Mouse (Mus musculus) neutrophil, adult 59 days (primary cell): ENCODE measurements around the gene Npw. TPM values are rescaled to one million over a fixed set of nuclear protein-coding genes. Genes with fewer than 3 reads are reported as not detected.

Experiments used
- total RNA-seq, 2 experiments: library from RNA; stranded (reverse); gene quantifications; 1 replicate in 1 of 2; 2 replicates in 1 of 2; pipeline ENCODE4 v1.2.4; 2023

The Npw gene
- total RNA-seq: not detected

DNA sequence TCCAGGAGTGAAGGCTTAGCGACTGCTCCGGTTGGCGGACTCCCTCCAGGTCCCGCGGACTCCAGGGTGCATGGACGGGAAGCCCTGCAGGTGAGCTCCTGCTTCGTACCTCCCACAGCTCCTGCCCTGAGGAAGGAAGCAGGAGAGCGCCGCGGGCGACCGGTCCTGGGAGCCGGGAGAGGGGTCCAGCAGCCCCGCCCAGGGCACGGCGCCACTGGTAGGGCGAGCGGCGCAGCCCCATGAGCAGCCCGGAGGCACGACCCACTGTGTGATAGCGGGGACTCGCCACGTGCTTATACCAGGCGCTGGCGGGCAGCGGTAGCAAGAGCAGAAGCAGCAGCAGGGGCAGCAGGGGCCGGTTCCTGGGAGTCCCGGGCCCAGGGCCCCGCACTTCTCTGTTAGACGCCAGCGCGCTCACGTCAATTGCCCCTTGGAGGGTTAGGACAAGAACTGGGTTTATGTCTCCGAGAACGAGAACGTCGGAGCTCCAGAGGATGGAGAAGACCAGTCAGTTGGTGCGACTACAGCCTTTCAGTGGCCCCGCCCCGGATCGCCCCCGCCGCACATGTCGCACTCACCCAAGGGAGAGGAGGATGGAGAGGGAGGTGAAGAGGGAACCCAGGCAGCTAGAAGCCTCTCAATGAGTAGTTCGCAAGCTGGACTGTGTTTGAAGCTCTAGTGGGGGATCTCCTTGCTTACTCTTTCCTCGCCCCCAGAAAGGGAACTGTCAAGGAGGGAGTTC is at the start of gene Npw:
Gene Npw, minus strand, starts transcription at position 441 of the 742 bp plus-strand sequence.

DNA sequence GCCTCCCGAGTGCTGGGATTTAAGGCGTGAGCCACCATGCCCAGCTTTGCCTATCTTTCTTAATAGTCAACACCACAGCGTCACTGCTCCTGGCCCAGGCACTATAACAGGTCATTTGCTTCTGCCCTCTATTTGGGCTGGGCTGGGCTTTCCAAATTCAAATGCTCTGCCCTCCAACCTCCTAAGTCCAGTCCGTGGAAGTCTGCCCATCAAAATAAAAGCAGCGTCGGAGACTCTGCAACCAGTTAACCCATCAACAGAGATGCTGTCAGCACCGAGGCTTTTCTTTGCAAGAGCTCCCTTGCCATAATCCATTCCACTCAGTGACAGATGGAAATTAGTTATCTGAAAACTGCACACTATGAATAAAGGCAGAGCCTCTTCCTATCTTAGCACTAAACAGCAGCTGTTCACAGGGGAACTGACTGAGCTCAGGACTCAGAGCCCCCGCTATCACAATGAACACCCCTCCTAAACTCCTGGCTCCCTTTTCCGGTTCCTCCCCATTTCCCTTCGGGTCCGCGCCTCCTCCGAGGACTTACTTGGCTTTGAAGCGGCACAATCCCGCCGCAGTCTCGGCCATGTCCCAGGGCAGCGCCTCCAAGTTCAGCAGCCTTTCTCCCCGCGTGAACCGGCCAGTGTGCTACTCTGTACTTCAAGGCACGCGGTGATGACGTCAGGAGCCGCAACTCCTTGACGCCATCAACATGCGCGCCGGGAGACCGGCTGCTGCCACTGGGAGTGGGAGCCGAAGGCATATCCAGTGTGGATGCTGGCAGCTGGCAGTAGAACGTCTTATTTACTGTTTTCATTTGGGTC is 48.9 kb upstream of the Npw start, which contains the start of gene Tbl3:
Gene Tbl3, minus strand, starts transcription at position 679 of the 819 bp plus-strand sequence.

DNA sequence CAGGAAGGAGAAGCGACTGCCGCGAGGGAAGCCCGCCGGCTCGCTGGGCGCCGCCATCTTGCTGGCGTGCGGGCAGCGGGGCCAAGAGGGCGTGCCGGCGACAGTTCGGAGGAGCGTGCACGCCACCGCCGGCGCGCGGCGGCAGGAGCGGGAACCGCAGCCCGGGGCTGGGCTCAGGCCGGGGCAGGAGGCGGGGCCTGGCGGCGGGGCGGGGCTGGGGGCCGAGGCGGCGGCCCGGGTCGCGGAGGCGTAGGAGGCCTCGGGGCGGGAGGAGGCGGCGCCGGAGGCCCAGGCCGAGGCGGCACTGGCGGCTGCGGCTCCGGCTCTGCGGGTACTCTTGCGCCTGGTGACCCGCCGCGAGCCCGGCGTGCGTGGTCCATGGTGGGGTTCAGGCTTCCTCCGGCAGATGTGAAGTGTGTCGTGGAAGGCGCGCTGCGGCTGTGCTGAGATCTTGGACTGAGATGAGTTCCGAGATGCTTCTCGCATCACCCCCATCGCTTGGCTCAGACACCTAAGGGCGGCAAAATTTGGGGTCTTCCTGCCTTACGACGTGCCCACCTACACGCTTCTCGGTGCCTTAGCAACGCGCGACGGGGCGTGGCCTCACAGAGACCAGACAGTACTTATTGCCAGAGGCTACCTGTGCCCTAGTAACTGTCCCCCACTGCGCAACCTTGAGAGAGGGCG is 37.9 kb upstream of the Npw start, which contains the start of the genes Gfer and Noxo1:
Gene Gfer, minus strand, starts transcription at position 146 of the 687 bp plus-strand sequence.
Gene Noxo1, plus strand, starts transcription at position 224 of the 687 bp plus-strand sequence.

DNA sequence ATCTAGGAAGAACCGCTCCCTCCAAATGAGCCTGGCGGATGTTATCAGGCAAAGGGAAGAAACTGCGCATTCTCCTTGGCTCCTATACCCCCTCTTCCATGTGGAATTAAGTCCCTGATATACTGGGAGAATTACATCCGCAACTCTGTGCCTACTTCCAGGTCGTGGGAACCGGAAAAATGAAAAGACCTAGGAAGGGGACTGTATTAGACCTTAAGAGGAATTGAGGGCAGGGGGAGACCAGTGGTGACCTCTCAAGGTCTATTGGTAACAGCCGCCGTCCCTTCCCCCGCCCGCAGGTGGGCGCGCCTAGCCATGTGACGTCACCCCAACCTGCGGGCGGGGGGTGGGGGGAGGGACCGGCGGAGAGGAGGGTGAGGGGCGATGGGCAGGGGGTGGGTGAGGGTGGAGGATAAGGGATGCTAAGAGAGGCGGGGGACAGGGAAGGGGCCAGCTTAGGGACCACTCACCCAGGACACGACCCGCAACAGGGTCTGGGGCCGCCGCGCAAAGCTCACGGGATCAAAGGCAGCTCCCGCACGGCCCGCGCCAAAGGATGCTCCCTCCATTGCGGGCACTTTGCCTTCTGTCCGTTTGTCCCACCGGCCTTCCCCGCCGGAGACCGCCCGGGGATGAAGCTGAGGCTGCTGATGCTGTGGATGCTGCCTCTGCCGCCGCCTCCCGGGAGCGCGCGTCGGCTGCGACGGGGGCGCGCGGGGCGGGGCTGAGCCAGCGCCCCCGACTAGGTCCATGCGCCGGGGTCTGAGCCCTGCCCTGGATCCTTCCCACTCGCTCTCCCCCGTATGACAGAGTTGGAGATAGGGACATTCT is 31.2 kb upstream of the Npw start, which contains the start of gene Syngr3:
Gene Syngr3, minus strand, starts transcription at position 705 of the 831 bp plus-strand sequence.

DNA sequence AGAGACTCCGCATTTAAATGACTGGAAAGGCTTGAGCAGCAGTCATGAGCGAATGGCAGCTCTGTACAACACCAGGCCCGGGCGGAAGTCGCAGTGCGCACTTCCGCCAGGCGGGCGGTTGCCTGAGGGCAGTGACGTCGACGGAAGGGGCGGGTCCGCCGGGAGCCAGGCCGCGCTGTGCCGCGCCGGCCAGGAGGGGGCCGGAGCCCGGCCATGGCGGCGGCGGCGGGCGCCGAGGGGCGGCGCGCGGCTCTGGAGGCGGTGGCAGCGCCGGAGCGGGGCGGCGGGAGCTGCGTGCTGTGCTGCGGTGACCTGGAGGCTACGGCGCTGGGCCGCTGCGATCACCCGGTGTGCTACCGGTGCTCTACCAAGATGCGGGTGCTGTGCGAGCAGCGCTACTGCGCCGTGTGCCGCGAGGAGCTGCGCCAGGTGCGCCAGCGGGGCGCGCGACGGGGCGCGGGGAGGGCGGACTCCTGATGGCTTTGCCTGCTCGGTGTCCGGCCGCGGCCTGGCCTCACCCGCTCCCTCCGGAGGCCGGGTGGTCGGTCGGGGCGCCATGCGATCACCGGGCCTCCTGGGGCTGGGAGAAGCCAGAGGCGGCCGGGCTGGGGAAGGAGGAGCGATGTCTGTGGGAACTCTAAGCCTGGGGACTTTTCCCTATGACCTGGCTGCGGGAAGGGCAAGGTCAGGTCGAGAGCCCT is 11.4 kb upstream of the Npw start, which contains the start of gene Zfp598:
Gene Zfp598, plus strand, starts transcription at position 143 of the 701 bp plus-strand sequence.

DNA sequence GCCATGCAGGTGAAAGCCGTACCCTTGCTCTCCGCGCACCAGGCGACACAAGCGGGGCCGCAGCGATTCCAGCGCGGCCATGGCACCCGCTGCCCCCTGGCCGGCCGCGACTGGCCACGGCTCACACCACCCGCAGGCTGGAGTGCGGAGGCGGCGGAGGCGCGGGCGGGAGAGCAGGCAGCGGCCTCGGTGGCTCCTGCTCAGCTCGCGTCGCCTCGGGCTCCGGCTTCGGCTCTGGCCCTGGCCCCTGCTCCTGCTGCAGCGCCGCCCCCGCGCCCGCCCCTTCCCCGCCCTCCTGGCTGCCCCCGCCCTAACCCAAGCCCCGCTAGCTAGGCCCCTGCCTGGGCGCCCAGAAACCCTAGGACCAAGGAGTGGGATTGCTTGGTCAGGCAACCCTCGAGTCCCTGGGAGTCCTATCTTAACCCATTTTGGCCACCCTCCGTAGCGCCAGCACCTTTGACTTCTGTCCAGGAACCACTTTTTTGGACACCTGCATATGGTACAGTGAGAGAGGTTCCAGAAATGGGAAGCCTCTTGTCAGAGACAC is 8.1 kb downstream of the Npw start, which contains the start of gene Slc9a3r2:
Gene Slc9a3r2, minus strand, starts transcription at position 258 of the 547 bp plus-strand sequence.

DNA sequence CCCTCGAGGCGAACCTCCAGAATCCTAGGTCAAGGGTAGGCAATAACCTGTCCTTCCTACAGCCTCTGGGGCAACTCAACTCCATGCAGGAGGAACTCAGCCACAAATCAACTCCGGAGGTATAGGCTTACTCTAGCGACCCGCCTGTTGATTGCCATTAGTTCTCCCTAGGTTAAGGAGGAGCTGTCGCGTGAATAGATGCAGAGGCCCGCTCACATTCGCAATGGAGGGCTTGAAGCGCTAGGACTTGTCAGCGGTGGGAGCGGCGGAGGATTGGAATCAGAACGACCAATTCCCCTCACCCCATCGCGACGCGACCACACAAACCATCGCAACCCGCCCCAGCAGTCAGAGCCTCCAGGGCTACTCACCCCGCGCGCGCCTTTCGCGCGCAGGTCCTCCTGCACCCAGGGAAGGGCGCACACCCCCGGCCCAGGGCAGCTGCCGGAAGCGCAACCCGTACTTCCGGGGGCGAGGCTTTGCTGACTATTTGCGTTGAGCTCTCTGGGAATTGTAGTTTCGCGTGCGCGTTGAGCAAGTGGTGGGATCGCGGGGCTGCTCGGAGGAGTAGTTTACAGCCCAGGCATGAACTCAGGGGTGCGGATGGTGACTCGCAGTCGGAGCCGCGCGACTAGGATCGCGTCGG is 26.0 kb downstream of the Npw start, which contains the start of the genes Tsc2 and Nthl1:
Gene Tsc2, minus strand, starts transcription at position 464 of the 646 bp plus-strand sequence.
Gene Nthl1, plus strand, starts transcription at position 514 of the 646 bp plus-strand sequence.

Other genes starting within 250 kb of the Npw start
- 10 to 100 TPM; 61.6 to 70.5 TPM for gene Rnps1, start 243.9 kb downstream of the Npw start, total RNA-seq
- gene Eci1, start 231.8 kb downstream of the Npw start, total RNA-seq: 10 to 100 TPM; 11.5 to 14.1 TPM
- 1 to 10 TPM; 2.0 to 2.3 TPM for gene Dnase1l2, start 215.4 kb downstream of the Npw start, total RNA-seq
- gene E4f1, start 188.1 kb downstream of the Npw start, total RNA-seq: 10 to 100 TPM; 31.8 to 42.2 TPM
- gene Pgp, start 188.1 kb downstream of the Npw start, total RNA-seq: 10 to 100 TPM; 24.7 to 26.6 TPM
- gene Bricd5, start 184.6 kb downstream of the Npw start, total RNA-seq: not detected
- 10 to 100 TPM; 42.8 to 46.1 TPM for gene Mlst8, start 179.4 kb downstream of the Npw start, total RNA-seq
- not detected for gene Caskin1, start 169.9 kb downstream of the Npw start, total RNA-seq
- 100 to 1,000 TPM; 132 to 134 TPM for gene Traf7, start 130.5 kb downstream of the Npw start, total RNA-seq
- 1 to 10 TPM in 1 of 2 experiments, under 1 TPM in 1; 0.95 to 1.1 TPM for gene Rab26, start 124.2 kb downstream of the Npw start, total RNA-seq
- gene Pkd1, start 108.6 kb downstream of the Npw start, total RNA-seq: 10 to 100 TPM; 16.1 to 22.7 TPM
- 10 to 100 TPM; 54.4 to 55.6 TPM for gene Tsc2, start 25.8 kb downstream of the Npw start, total RNA-seq
- gene Nthl1, start 25.8 kb downstream of the Npw start, total RNA-seq: 1 to 10 TPM; 1.3 to 2.5 TPM
- gene Slc9a3r2, start 8.1 kb downstream of the Npw start, total RNA-seq: 1 to 10 TPM; 2.1 to 3.1 TPM
- 10 to 100 TPM; 27.1 to 28.0 TPM for gene Zfp598, start 11.2 kb upstream of the Npw start, total RNA-seq
- not detected for gene Syngr3, start 31.5 kb upstream of the Npw start, total RNA-seq
- 1 to 10 TPM; 7.6 to 9.4 TPM for gene Gfer, start 37.7 kb upstream of the Npw start, total RNA-seq
- 1 to 10 TPM; 1.2 to 1.5 TPM for gene Noxo1, start 37.8 kb upstream of the Npw start, total RNA-seq
- 10 to 100 TPM; 16.4 to 16.5 TPM for gene Tbl3, start 49.2 kb upstream of the Npw start, total RNA-seq
- not detected for gene Rnf151, start 59.6 kb upstream of the Npw start, total RNA-seq
- 100 to 1,000 TPM; 535 to 536 TPM for gene Rps2, start 59.7 kb upstream of the Npw start, total RNA-seq
- 10 to 100 TPM; 65.0 to 72.7 TPM for gene Ndufb10, start 66.0 kb upstream of the Npw start, total RNA-seq
- gene Rpl3l, start 69.4 kb upstream of the Npw start, total RNA-seq: 1 to 10 TPM; 1.9 to 2.1 TPM
- gene Msrb1, start 78.2 kb upstream of the Npw start, total RNA-seq: 1,000 to 10,000 TPM; 1,180 to 1,230 TPM
- not detected for gene Hs3st6, start 94.5 kb upstream of the Npw start, total RNA-seq
- not detected for gene Meiob, start 145.8 kb upstream of the Npw start, total RNA-seq
- gene Hagh, start 181.7 kb upstream of the Npw start, total RNA-seq: 10 to 100 TPM; 46.5 to 47.8 TPM
- gene Fahd1, start 191.9 kb upstream of the Npw start, total RNA-seq: 1 to 10 TPM; 3.7 to 4.0 TPM
- under 1 TPM; 0.18 to 0.75 TPM for gene Igfals, start 207.5 kb upstream of the Npw start, total RNA-seq
- gene Nubp2, start 227.9 kb upstream of the Npw start, total RNA-seq: 10 to 100 TPM; 39.3 to 50.6 TPM
- gene Spsb3, start 228.2 kb upstream of the Npw start, total RNA-seq: 10 to 100 TPM; 24.0 to 27.7 TPM
- 10 to 100 TPM; 12.1 to 16.3 TPM for gene Eme2, start 236.6 kb upstream of the Npw start, total RNA-seq
- gene Mrps34, start 236.7 kb upstream of the Npw start, total RNA-seq: 10 to 100 TPM; 19.0 to 21.1 TPM
- gene Nme3, start 238.0 kb upstream of the Npw start, total RNA-seq: 10 to 100 TPM; 19.8 to 20.9 TPM